Mouse (Mus musculus): ENCODE measurements at regions not wholly inside any gene's neighbourhood (a gene's known extent, or its start where the extent isn't known, plus 50 kb on each side); places are given as distances from the start of the nearest gene placed in this dataset.
"Not testable (repeated sequence)": the region's sequence is repeated elsewhere in the genome, so short reads cannot be mapped to it uniquely, and the experiment has no call there.

DNA sequence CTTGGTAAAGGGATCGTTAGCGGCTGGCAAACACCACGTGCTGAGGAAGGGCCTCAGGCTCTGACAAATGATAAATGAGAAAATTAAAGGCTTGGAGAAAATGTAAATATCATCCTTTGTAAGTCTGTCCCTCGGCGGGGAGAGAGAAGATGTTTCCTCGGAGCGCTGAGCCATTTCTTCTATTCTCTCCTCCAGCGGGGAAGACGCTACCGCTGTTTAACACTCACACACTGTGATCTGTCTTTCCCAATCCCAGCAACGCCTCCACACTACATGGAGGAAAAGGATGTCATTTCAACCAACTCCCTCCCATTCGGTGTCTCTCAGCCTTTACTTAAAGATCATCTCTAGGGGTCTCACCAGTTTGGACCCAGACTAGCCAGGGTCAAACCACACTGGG is 239.0 kb downstream of the Prex1 start:
- no peak for DNase-seq

- no peak for DNase-seq
These were observed 242.3 kb downstream of the Prex1 start for GRCm38 (mm10) chr2:166471257-166471753.

GRCm38 (mm10) chr2:166469046-166469593 is 244.5 kb downstream of the Prex1 start:
- DNase-seq, result no peak

- DNase-seq, result no peak
These were observed 246.5 kb downstream of the Prex1 start for GRCm38 (mm10) chr2:166467137-166467536.

DNA sequence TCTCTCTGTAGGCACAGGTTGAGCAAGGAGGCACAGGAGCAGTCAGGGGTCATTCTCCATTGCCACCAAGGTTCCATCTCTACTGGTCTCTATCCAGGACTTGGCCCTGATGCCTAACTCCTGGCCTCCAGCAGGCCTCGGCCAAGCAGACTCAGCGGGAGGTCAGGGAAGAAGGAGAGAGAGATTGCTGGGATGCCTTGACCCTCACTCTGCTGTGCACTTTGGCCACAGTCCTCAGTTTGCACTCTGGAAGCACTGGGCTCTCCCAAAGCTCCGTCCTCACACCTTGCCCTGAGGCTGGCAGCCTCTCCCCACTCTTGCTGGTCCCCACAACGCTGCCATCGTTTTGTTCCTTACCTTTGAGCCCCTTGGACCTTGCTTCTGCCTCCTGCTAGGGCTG is 248.1 kb downstream of the Prex1 start:
- no peak for DNase-seq

GRCm38 (mm10) chr2:166463539-166463938 is 250.1 kb downstream of the Prex1 start:
- DNase-seq, result no peak

DNA sequence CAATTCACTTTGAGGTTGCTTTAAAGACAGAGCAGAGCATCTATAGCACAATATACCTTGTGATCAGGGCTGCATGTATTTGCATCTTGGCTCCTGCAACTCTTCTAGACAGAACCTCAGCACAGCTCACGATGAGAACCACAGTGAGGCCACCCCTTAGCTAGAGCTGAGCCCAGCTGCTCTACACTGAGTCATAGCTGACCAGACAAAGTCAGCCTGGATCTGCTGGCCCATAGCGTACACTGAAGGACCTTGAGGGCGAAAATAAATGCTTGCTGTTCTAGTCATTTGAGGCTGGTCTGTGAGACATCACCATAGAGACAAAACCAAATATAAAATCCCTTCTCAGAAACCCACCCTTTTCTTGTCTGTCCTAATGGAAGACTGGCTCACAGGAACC is 251.7 kb downstream of the Prex1 start:
- no peak for DNase-seq

DNA sequence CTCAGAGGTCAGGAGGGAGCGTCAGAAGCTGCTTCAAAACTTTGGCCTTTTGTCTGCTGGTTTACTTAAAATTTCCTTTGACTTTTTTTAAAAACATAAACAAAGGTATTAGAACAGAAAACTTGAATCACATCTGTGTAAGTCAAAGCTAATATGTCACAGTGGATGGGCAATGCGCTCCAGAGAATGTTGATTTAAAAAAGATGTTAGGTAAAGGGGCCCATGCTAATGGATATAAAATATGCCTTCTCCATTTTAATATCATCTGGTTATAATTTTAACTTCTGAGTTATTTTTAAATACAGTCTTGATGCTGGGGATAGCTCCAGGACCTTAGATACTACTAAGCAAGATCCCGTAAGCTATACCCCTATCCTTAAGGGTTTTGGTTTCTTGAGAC is 252.5 kb downstream of the Prex1 start:
- no peak for DNase-seq

DNA sequence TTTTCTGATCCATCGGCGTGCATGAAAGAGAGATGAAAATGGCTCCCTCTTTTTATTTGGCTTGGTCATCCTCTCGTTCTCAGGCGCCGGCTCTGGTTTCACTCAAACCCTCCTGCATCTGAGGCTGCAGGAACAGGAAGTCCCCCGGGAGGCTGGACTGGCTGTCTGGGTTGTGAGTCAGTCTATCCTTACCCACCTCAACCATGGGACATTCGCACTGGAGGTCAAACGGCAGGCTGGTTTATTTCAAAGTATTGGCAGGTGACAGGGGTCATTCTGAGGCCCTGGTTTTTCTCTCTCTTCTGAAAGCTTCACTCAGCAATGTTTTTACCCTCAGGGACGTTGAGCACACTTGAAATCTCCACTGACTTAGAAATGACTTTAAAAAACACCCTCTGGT is 253.7 kb downstream of the Prex1 start:
- DNase-seq, result no peak

DNA sequence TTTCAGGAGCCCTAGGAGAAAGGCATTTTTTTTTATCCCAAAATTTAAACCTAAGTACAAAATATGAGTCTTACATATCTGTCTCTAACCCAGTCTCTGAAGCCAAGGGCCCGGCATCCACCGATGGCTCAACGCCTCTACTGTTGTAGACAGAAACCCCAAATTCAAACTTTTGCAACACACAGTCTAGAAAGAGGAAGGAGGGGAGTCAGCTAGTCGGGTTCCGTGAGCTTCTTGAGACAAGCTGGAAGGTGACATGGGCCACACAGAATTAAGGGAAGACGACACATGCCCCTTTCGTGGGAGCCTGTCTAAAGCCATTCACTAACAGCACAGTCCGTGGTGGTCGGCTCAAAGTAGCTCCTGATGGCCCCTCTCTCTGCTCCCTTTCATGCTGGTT is 254.7 kb downstream of the Prex1 start:
- no peak for DNase-seq

DNA sequence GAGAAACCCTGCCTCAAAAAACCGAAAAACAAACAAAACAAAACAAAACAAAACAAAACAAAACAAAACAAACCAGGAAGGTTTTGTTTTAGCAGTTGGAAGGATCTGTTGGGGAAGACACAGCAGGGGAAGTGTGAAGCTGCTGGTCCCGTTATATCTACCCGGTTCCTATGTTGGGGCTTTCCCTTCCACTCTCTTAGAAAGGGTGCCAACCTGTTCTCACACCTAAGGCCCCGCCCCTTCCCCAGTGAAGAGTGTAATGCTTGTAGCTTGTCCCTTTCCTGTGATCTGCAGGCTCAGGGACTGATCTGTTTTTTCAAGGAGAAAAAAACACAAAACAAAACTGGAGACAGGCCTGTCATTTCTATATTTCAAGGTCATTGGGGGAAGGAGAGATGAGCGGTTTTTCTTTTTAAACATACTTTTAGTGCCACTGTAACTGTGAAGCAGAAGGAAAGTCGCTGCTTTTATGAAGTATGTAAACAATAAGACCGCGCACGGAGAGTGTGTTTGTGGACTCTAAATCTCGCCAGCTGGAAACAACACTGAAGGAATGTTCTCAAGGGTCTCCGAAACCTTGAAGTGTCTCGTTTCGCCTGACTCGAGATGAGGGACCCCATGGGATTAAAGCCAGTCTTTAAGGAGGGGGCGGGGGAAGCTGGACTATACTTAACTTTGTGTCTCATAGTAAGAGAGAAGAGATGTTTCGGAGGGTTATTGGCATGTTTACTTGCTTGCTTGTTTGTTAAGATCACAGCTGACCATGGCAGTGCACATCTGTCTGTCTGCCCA is 256.1 kb downstream of the Prex1 start:
- DNase-seq, result no peak

DNA sequence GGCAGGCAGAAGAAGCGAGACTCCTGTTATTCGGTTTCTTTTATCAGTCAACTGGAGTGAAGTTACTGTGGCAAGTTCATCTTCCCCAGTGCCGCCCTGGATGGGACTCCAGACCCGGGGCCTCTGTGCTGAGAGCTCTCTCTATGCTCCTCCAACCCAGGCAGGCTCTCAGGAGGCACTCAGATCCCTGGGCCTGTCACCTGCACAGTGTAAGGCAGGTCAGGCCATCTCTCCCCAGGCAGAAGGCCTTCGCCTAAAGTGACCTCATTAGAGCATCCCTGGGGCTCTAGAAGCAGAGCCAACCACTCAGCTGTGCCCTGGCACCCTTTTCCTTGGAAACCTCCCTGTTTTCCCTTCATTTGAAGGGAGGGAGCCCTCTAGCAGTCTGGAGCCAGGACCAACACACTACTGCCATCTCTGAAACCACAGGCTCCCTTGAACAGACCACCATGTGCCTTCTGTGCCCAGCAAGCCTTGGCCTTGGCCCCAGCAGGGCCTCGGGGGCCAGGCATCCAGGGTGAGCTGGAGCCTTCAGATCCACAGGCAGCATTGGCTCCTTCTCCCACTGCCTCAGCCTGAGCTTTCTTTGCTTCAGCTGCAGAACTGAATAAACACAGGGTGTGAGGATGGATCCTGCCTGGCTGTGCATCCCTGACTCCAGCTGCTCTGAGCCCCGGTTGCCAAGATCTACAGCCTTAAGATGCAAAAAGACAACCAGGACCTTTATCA is 259.3 kb downstream of the Prex1 start:
- DNase-seq, result not testable (repeated sequence)

GRCm38 (mm10) chr2:166450964-166451363 is 262.7 kb downstream of the Prex1 start:
- no peak for DNase-seq

DNA sequence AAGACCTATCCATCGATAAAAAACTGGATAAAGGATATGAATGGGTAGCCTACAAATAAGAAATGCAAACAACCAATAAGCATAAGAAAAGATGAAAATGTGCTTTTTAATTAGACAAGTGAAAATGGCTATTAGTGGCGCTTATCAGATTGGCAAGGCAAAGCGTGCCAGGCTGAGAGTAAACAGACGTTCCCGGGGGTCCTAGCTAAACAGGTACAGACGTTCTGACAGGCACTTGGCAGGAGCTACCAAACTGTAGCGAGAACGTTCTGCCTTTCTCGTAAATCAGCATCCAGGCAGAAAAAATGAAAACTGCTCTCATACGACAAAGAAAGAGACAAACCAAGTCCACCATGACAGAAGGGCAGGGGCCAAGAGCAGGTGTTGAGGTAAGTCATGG is 263.3 kb downstream of the Prex1 start:
- no peak for DNase-seq

DNA sequence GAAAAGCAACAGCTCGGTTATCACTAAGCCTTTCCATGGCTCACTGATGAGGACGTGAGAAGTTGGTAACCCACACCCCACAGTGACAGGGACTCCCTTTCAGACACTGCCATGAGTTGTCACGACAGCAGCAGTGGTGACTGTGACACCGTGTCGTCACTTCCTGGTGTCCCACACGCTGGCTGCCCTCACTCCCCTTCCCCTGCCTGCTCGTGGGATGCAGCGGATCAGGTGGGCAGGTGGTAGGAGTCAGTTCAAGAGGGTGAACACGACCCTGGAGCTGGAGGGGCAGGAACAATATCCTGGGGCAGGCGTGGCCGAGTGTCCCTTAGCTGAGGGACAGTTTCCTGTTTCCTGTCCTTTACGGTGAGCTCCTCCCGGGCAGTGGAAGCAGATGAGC is 264.9 kb downstream of the Prex1 start:
- DNase-seq, result no peak

DNA sequence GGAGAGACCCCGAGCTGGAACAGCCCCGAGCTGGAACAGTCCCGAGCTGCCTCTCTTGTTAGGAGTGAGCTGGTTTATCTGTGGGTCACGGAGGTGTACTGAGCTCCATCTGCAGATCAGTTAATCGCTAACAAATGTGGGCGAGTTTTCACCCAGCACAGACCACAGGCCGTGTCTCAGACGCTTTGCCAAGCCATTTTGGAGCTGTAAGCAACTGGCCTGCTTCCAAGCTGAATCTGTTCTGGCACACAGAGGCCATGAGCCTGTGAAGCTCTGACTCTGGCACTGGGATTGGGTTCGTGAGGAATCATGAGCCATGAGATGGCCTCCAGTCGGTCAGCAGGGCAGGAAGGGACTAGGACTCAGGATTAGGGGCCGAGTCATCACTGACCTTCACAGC is 265.5 kb downstream of the Prex1 start:
- DNase-seq, result peak; percentile 37 to 40

- no peak for DNase-seq
These were observed 267.1 kb downstream of the Prex1 start for GRCm38 (mm10) chr2:166446536-166446935.

DNA sequence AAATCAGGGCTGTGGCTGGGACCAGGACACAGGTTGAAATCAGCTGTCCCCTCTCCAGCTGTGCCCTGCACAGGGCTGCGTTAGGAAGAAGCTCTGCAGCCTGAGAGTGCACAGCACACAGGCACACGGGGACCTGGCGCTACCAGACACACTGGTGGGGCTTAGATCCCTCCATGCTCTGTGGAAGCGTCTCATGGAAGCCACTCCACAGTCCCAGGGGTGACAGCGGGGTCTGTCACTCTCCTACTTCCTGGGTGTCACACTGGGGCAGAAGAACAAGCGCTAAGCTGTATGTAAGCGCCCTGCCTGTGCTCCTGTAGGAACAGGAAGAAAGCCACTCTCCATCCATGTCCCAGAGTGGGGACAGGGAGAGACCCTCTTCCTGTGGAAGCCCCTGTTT is 267.8 kb downstream of the Prex1 start:
- DNase-seq, result not testable (repeated sequence)

GRCm38 (mm10) chr2:166442997-166443396 is 270.6 kb downstream of the Prex1 start:
- no peak for DNase-seq

- DNase-seq, result peak in 1 of 2 experiments; percentile 6
These were observed 273.5 kb downstream of the Prex1 start for GRCm38 (mm10) chr2:166439847-166440775.

DNA sequence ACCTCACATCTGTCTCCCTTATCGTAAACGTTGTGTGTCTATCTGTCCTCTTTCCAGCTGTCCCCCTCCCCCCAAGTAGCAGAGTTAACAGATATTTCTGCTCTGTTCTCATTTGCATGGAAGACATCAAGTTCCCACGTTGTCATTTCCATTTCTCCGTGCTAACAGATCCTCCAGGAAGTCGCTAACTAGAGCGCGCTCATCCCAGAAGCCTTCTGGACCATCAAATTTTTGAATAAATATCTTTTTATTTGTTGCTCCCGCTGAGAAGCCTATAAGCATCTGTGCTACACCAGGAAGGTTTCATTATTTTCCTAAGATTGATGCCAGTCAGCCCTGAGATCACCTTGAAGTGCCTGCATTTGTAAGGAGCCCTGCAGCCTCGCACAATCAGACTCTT is 275.4 kb downstream of the Prex1 start:
- DNase-seq, result no peak

DNA sequence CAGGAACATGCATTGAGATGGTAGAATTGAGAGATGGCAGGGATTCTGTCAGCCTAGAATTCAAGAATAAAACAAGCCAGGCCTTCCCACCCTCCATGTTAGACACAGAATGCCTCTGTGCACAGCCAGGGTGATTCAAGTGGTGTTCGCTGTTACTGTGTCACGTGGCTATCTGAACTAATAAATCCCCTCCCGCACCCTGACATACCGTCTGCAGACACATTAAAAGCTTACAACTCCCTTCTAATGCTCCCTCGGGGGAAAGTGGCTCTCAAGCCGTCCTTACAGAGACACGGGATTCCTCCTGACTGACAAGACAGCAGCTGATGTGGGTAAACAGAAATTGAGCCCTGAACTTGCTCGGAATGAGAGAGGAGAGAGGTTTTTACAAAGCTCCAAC is 279.1 kb downstream of the Prex1 start:
- DNase-seq, result no peak
